Mouse (Mus musculus): ENCODE measurements around the gene Tas2r135. TPM values are rescaled to one million over a fixed set of nuclear protein-coding genes. Genes with fewer than 3 reads are reported as not detected.

Tas2r135 gene
- total RNA-seq (2023) = not detected

GRCm38 (mm10) chr6:42405134-42405533 is at the start of gene Tas2r135:
Tas2r135 (plus strand) TSS chr6:42405434.

GRCm38 (mm10) chr6:42372816-42373547 is 32.3 kb upstream of the Tas2r135 start, which contains the start of gene Epha1:
Epha1 (minus strand) TSS chr6:42373268.

GRCm38 (mm10) chr6:42399938-42400337 is 5.3 kb upstream of the Tas2r135 start, which contains the start of gene Tas2r143:
Tas2r143 (plus strand) TSS chr6:42400238.

GRCm38 (mm10) chr6:42434446-42434845 is 29.2 kb downstream of the Tas2r135 start, which contains the start of gene Tas2r126:
Tas2r126 (plus strand) TSS chr6:42434535.

Other genes starting within 250 kb of the Tas2r135 start
- not detected for gene Tas2r144, start 190.1 kb upstream of the Tas2r135 start, total RNA-seq (2023)
- gene Gstk1, start 159.5 kb upstream of the Tas2r135 start, total RNA-seq (2023) = 1 to 10 TPM; 4.4 to 5.6 TPM
- not detected for gene Tmem139, start 143.5 kb upstream of the Tas2r135 start, total RNA-seq (2023)
- gene Casp2, start 140.4 kb upstream of the Tas2r135 start, total RNA-seq (2023) = 100 to 1,000 TPM; 113 to 126 TPM
- 1 to 10 TPM; 1.5 to 2.1 TPM for gene Clcn1, start 118.7 kb upstream of the Tas2r135 start, total RNA-seq (2023)
- gene Fam131b, start 80.8 kb upstream of the Tas2r135 start, total RNA-seq (2023) = not detected
- 10 to 100 TPM; 67.0 to 88.6 TPM for gene Zyx, start 55.8 kb upstream of the Tas2r135 start, total RNA-seq (2023)
- not detected for gene Epha1, start 32.2 kb upstream of the Tas2r135 start, total RNA-seq (2023)
- under 1 TPM in 1 of 2 experiments, not detected in 1; 0.64 TPM for gene Tas2r143, start 5.2 kb upstream of the Tas2r135 start, total RNA-seq (2023)
- gene Tas2r126, start 29.1 kb downstream of the Tas2r135 start, total RNA-seq (2023) = not detected
- gene Olfr458, start 59.8 kb downstream of the Tas2r135 start, total RNA-seq (2023) = not detected
- gene Olfr457, start 70.9 kb downstream of the Tas2r135 start, total RNA-seq (2023) = not detected
- gene Olfr456, start 81.8 kb downstream of the Tas2r135 start, total RNA-seq (2023) = not detected
- not detected for gene Olfr455, start 142.2 kb downstream of the Tas2r135 start, total RNA-seq (2023)
- not detected for gene Tcaf3, start 192.3 kb downstream of the Tas2r135 start, total RNA-seq (2023)
- not detected for gene Tcaf2, start 239.8 kb downstream of the Tas2r135 start, total RNA-seq (2023)

All from B cell, adult 67 days (primary cell).